Mouse (Mus musculus) lung, adult 2 months (tissue): Measurements from ENCODE around the gene Ddr1.

Experiments used
- CTCF ChIP-seq: fragments of 200-500 bp; IDR thresholded peaks from 2 replicates; pipeline ENCODE4 v1.5.1; 2011; ENCODE audit warnings: mild to moderate bottlenecking, low read length, control low read depth; ENCODE audit not compliant: insufficient read depth
- POLR2A ChIP-seq: fragments of 200-500 bp; IDR thresholded peaks from 2 replicates; pipeline ENCODE4 v1.6.1; 2011; ENCODE audit warnings: low read depth, mild to moderate bottlenecking, control low read depth, low read length, borderline replicate concordance; ENCODE audit errors: extremely low read depth

DNA sequence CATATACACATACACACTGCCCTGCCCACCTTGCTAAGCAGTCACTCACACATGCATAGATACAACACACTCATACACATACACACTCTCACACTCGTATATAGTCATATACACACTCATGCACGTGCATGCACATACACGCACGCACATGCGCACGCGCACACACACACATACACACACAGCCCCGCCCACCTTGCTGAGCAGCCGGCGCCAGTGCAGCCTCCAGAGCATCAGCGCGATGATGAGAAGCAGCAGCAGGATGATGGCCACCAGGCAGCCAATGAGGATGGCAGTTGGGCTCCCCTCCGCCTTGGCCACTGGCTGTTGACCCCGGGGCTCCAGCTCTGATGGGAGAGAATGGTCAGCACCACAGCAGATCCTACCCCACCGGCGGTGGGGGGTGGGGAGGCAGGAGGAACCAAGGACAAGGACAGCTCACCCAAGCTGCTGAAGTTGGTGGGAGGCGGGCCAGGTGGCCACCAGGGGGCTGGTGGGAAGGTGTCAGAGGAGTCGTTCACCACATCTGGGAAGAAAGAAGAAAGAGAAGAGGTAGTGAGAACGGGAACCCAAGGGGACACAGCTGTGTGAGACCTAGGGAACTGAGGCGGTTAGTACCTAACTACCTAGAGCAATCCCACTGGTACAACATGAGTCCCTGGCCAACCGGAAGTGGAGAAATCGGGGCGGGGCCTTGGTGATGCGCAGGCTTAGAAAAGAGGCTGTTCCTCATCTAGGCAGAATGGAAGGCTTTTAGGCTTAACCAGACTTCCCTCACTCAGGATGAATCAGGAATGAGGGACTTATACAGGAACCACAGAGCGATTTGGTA, 15.9 kb downstream of the Ddr1 start:
- TF ChIP-seq CTCF (no peak), POLR2A (no peak)
